Mouse (Mus musculus) spleen, adult 12 weeks (tissue): ENCODE measurements around the gene Isl1.

ENCODE experiments used
- DNase-seq: peaks from one replicate; pipeline ENCODE4 v3.0.0; 2022; ENCODE audit warnings: low spot score

Gene Isl1

DNA sequence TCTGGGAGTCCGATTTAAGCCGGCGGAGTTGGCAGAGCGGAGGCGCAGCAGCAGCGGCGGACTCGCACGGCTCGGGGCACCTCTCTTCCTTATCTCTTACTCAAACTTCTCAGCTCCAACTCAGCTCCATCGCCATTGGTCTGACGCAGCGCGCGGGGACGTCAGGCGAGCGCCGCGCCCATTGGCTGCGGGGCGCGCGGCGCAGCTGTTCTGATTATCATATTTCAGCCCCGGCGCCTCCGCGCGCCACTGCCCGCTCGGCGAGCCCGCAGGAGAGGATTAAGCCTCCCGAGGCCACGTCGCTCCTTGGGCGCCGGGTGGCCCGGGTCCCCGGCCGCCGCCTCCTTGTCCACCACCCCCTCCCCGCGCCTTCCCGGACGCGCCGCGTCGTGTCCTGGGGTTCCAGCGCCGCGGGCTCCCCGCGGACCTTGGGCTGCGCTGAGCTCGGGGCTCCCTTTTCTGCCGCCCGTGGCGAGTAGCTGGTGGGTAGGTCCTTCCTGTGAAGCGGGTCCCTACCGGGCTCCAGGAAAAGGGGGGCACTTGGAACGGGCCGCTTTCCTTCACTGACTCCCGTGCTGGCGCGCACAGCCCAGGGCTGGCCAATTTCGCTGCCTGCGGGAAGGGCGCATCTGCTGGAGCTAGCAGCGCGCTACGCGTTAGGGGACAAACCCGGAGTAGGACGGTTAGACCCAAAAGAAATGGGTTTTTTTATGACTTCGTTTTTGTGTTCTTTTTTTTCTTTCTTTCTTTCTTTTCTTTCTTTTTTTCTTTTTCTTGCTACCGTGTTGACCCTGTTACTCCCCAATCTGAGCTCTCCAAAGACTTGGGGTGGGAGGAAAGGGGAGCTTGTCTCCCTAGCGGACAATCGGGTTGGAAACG is at the start of gene Isl1:
Gene Isl1, minus strand, starts transcription at position 106 of the 879 bp plus-strand sequence.
- no peak for DNase-seq

DNA sequence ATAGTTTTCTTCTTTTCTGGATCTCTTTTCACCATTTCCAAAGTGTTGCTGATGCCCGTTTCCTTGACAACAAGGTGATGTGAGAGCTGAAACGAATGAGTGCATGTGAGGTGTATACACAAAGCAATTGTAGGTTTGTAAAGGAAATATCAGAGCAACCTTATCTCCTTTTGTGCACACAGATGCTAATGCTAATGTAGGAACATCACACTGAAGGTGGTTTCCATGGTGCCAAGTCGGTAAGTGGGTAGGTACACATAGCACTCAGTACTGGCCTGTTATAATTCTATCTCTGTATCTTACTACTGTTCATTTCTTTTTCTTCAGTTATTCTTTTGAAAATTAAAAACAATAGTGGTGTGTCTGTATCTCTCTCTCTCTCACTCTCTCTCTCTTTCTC is 26.3 kb upstream of the Isl1 start:
- no peak for DNase-seq

DNA sequence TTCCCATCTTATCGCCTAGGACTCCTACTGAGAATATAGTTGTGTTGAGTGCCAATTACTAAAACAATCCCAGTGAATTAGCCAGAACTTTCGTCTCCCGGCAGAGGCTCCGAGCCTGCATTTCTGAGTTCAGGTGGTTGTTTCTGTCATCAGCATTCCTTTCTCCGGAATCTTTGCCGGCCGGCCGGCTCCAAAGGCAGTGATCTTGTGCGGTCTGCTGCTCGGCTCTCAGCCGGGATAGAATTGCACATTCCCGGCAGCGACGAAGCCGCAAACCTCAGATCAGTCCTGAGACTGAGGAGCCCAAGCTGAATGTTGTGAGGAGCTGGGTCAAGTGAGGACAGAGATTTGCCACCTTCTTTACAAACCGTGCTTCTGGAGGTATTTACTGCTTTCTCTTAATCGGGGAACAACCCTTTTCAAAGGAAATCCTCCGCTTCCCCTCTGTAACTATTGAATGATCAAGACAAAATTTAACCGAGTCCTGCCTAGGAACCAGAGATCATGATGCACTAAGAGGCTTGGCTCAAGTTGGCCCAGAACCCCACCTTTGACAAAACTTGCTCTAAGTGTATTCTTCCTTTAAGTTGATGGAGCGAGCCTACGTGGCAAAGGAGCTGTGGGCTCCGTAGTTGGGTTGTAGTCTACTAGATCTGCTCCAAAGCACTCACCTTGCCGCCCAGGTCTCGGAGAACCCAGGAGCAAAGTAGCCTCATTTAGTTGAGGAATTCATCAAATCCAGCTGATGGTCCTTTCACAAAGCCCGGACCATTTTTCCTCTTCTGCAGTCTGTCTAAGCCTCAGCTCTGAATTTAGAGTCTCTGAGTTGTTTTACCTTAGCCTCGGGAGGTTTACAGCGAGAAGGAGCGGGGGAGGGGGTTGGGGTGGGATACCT is 4.4 kb upstream of the Isl1 start:
- DNase-seq = no peak

DNA sequence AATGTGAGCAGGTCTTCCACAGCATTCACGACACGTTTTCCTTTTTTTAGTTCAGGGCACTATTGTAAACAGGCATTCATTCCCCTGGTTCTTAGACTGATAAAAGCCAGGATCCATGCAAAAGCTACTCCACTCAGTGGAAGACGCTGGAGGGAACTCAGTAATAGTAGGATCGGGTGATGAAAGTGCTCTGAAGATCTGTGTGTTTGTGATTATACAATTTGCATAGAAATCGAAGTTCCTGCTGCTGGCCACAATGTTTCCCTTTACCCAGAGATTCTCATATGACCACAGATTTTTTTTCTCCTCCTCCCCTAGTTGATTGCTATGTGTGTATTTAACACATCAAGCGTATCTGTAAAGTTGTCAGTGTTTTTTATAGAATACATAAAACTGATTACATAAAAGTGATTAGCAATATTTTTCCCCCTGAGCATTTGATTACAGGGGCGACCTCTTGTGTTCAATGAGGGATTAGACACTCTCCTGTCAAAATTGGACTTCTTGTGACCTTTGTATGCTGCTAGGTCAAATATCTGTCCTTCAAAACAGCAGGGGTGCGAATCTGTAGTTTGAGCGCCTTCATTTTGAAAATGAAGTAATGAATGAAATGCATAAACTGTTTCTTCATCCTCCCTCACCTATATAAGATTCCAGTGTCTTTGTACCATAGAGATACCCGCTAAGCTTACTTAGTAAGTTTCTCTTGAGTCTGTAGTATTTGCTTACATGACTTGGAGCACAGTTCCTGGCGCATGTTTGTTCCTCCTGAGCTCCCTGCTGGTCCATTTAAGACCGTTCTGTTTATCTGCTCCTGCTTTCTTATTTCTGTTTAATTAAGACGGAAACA is 2.6 kb upstream of the Isl1 start:
- DNase-seq = no peak

DNA sequence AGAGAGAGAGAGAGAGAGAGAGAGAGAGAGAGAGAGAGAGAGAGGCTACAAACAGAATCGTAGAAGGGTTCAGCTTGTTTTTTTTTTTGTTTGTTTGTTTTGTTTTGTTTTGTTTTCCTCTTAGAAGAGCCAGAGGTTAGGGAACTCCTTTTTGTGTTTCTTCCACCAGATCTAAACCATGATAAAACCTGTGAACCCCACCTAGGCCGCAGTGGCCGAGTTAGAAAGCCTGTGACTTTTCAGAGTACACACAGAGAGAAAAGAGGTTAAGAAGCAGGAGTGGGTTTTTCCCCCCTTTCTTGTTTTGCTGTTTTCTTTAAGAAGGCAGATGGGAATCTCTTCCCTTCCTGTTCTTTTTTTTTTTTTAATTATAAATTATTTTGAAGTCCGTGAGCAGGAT is 1.5 kb upstream of the Isl1 start:
- no peak for DNase-seq

DNA sequence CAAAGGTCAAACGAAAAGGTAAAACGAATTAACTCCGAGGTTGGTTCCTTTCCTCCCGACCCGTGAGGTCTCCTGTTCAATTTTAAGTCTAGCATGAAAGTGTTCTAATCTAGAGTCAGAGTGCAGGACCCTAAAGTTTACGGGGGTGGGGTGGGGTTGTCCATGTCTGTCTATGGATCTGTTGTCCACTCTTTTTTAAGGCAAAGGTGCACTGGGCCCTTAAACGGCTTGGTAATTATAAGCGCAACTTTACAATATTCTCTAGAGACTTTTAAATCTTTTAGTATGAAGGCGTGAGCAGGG is 925 bp upstream of the Isl1 start:
- DNase-seq = no peak

DNA sequence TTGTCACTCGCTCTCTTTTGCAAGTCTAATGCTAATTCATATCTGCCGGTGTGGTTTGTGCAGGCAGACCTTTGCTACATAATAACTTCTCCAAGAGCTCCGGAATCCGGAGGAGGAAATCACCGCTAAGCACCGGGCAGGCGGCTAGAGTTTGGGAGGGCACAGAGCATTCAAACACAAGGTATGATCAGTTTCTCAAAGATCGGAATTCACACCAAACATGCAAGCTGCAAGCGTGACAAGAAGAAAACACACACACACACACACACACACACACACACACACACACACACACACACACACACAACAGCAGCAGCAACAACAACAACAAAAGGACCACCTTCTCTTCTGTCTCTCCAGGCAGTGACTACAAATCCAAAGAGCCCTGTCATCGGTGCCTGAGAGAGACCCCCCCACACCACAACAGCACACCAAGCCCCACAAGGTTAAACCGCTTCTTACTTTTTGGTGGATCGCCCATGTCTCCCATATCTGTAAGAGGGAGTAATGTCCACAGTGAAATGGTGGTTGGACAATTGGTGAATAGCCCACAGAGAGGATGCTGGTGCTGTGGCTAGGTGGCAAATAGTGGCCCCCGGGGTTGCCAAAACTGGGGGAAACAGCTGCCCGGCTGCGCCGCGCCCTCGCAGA is 431 bp downstream of the Isl1 start:
- no peak for DNase-seq

DNA sequence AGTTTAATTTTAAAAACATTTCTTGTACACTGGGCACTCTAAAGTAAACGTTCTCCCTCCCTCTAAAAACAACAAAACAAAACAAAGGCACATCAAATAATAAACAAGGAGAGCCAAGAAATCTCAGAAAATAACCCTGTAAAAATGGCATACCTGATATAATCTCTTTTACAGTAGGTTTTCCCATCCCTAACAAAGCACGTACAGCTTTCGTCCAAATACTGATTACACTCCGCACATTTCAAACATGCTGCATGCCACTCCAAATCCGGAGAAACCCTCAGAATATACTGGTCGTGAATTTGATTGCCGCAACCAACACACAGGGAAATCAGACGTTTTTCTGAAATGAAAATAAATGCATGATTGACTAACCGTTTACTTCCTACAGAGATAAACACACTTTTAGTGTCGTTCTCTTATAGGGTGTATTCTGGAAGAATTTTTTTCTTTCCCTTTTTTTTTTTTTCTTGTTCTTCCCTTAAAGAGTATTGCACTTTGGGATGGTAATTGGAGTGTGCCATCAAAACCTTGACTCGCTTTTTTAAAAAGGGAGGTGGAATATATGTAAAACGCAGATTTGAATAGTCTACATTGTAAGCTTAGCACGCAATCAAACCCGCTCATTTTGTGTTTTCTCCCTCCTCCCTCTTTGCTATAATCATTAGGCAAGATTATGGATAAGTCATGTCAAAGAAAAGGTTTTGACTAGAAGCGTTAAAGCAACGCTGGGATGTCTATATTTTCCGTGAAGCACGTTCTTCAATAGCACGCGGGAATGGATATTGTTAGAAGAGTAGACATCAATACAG is 1.2 kb downstream of the Isl1 start:
- no peak for DNase-seq

DNA sequence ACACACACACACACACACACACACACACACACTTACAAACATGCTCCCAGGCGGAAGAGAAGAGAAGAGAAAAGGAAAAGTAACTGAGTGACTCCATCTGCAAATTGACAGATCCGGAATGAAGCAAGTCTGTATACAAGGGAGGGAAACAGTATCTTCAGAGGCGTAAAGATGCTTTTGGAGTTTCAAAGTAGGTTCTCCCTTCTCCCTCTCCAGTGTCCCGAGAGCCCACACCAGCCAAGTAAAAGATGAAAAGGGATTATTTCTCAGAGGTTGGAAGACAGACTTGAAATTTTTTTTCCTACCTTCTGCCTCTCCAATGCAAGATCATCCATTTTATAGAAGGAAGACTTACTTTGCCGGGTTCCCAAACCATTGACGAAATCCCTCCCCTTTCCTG is 2.9 kb downstream of the Isl1 start:
- DNase-seq = no peak

DNA sequence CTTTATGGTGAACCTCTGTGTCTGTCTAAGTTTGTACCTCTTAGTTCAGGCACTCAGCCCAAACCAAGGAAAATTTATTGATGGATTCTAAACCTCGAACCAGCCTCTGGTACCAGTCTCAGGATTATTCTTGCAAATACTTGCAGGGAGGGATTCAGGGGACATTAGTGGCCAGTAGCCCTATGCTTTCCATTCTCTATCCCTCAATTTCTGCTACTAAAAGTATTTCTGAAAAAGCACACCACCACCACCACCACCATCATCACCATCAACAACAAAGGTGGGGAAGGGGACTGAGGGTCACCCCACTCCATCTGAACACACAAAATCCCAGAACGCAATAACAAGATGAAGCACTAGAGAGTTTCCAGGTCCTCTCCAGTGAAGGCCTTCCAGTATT is 3.8 kb downstream of the Isl1 start:
- no peak for DNase-seq

DNA sequence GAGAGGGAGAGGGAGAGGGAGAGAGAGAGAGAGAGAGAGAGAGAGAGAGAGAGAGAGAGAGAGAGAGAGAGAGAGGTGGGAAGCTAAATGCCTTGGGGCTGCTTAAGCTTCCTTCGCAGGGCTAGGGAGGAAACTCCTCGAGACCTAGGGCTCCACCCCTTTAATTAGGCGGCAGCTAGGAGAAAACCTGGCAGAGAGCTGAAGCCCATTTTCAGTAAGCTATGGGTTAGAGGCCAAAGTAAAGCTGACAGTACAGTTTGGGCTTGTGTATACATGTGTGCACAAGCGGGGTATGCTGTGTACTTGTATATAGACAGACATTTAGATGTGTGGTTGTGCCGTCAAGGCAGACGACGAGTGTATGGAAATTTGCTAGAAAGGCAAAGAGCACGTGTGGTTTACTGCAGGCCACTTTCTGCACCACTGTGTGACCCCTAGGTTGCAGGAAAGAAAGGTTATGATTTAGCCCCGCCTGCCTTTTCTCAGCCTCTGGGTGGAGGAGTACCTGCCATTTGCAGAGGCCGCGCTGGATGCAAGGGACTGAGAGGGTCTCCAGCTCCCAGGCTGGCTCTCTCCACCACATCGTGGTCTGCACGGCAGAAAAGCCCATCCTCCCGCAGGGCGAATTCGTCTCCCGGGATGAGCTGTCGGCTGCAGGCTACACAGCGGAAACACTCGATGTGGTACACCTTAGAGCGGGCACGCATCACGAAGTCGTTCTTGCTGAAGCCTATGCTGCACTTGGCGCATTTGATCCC is 4.6 kb downstream of the Isl1 start:
- no peak for DNase-seq

DNA sequence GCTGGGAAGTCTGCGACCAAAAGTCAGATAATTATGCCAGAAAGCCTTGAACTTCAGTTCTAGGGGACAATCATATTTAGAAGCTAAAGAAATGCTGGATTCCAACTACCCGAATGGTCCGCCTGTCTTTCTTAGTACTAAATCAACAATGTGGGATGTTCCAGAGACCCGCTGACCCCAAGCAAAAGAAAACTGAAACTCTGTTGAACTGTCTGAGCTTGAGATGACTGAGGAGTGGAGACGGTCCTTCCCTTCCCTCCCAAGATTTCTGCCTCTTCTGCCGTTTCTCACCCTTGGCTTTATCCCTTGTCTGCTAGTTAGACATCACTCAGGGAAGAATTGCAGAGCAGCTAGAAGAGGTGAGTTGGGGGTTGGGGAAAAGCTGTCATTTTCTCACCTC is 5.7 kb downstream of the Isl1 start:
- no peak for DNase-seq

DNA sequence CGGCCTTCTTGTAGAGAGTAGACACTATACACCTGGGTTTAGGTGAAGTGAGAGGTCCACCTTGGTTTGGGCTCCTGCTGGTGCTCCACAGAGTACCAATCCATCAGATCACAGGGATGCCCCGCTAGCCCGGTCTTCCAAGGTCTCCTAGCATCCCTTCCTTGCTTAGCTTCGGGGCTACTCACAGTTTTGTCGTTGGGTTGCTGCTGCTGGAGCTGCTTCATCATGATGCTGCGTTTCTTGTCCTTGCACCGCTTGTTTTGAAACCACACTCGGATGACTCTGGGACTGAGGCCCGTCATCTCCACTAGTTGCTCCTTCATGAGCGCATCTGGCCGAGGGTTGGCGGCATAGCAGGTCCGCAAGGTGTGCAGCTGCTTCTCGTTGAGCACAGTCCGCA is 6.6 kb downstream of the Isl1 start:
- no peak for DNase-seq

DNA sequence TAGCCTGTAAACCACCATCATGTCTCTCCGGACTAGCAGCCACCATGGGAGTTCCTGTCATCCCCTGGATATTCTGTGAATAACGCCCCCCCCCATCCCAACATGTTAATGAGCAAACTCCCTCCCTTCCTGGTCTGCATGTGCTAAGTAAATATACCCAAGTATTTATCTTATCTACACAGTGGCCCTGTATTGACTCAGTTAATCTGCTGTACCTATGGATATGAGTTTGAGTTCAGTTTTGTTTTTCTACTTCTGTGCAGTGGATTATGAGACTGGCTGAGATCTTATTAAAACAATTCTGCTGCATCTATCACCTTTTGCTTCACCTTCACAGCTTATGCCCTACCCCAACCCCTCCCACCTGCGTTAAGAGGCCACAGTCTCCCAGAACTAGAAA is 7.8 kb downstream of the Isl1 start:
- no peak for DNase-seq

DNA sequence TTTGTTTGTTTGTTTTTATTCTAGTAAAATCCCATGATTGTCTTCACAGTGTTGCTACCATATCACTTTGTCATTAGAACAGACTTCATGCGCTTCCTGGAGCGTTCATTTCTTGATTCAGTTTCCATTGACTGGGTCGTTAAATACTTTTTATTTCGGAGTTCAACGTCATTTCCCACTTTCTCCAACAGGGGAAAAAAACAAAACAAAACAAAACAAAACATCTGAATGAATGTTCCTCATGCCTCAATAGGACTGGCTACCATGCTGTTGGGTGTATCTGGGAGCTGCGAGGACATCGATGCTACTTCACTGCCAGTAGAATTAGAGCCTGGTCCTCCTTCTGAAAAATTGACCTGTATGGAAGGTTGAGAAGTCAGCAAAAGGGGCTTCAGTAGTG is 10.2 kb downstream of the Isl1 start:
- DNase-seq = no peak

DNA sequence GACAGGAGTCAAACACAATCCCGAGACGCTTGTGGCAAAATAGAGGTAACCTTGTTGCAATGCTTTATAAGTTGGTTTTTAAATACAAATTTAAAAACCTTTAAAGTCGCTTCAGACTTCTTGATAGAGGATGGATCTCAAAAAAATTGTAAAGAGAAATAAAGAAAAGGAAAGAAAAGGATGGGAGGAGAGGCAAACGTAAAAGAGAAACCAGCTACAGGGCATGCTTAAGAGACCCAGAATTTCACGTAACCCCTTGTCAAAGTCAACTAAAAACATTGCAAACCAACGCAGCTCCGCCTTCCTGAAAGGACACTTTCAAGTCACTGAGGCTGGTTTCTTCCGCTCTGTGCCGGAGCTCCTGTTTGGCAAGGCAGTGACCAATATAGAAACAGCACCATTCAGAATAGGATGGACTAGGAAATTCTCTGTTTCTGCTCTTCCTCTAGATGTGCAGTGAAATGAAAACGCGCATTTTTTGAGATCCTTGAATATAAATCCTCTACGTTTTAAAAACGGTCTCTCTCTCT is 10.8 kb downstream of the Isl1 start:
- DNase-seq = no peak

DNA sequence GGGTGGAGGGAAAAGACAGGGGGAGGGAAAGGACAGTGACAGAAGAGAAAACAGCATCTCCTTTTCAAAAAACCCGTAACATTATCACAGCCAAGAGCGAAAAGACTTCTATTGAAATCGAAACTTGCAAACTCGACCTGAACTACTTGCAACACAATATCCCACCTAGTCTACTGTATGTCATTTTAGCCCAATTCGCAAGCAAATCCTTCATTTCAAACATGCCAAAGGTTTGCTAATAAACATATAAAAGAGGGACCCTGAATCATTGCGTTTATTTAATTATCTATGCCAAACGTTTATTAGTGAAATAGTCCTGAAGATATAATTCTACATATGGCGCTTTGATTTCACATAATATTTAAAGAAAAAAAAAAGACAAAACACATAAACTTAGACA is 11.5 kb downstream of the Isl1 start:
- no peak for DNase-seq

DNA sequence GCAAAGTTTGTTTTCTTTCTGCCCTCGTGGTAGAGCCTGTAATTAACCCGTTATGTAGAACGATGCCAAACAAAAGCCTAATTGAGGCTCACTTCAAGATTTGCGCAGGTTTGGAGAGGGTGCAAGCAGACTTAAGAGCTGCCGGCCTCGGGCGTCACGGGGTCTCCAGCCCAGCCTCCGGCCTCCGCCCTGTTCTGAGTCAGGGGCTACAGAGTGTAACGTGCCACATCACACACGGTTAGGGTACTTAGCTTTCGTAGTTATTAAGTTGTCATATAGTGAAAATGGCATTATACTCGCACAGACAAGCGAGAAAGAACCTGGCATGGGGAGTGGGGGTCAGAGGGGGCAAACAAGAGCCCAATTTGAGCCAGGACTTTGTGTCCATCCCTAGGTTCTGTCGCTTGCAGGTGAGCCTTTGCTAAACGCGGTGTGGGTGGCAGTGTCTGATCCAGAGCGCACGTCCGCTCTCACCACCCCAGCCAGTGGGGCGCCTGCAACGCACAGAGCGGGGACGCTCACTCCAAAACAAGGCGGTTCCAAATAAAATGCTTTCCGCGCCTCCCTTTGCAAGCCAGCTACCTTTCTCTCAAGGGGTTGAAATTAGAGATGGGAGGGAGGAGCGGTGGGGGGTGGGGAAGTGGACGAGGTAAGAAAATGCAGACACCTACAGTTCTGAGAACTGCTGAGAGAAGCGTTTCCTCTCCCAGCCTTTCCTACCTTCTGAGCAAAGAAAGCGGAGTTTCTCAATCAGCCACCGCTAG is 12.3 kb downstream of the Isl1 start:
- DNase-seq = no peak

DNA sequence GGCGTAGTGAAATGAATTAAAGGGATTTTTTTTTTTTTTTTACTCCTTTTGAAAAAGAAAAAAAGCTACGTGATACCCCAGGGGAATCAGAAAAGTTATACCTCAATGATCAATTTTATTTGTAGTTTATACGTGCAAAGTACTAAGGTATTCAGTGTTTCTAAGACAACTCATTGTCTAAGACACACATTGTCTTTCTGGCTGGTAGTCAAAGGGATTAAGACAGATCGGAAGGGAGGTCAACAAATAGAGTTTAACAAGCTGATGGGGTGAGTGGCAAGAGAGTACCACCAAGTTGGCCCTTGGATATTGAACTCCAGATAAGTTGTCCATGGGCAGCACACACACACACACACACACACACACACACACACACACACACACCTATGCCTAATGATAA is 14.1 kb downstream of the Isl1 start:
- no peak for DNase-seq
